Mouse (Mus musculus) embryonic fibroblast, embryonic 13.5 days (primary cell): ENCODE results near the gene Scin. TPM values are rescaled to one million over a fixed set of nuclear protein-coding genes. Genes with fewer than 3 reads are reported as not detected.
A peak's percentile ranks its signal among the peaks of the same experiment; 100 is the strongest.

Experiments used
- H3K27ac ChIP-seq: 2 replicates; pipeline ENCODE4 v1.5.1; 2012; ENCODE audit warnings: low read length, control low read depth, inconsistent platforms; ENCODE audit not compliant: insufficient read depth
- H3K4me1 ChIP-seq: 2 replicates; pipeline ENCODE4 v1.6.1; 2011; ENCODE audit warnings: low read length; ENCODE audit not compliant: control insufficient read depth, insufficient read depth
- H3K4me3 ChIP-seq: 2 replicates; pipeline ENCODE4 v1.5.1; 2011; ENCODE audit warnings: mild to moderate bottlenecking, control low read depth, low read length; ENCODE audit not compliant: insufficient read depth
- CTCF ChIP-seq: IDR thresholded peaks from 2 replicates; pipeline ENCODE4 v1.5.1; 2011; ENCODE audit warnings: mild to moderate bottlenecking, control low read depth, low read length, moderate library complexity, borderline replicate concordance; ENCODE audit not compliant: insufficient read depth
- POLR2A ChIP-seq: IDR thresholded peaks from 2 replicates; pipeline ENCODE4 v1.6.1; 2011; ENCODE audit warnings: low read depth, mild to moderate bottlenecking, control low read depth, low read length, moderate library complexity
- polyA plus RNA-seq: library from polyadenylated mRNA; stranded (reverse); fragments of >200 nt; gene quantifications from 2 replicates; pipeline ENCODE4 v1.2.4, GENCODE M21; 2011; ENCODE audit warnings: low read depth; ENCODE audit not compliant: missing spikeins, insufficient read length

The Scin gene
- polyA plus RNA-seq, 1 experiment, result 0.26 TPM

DNA sequence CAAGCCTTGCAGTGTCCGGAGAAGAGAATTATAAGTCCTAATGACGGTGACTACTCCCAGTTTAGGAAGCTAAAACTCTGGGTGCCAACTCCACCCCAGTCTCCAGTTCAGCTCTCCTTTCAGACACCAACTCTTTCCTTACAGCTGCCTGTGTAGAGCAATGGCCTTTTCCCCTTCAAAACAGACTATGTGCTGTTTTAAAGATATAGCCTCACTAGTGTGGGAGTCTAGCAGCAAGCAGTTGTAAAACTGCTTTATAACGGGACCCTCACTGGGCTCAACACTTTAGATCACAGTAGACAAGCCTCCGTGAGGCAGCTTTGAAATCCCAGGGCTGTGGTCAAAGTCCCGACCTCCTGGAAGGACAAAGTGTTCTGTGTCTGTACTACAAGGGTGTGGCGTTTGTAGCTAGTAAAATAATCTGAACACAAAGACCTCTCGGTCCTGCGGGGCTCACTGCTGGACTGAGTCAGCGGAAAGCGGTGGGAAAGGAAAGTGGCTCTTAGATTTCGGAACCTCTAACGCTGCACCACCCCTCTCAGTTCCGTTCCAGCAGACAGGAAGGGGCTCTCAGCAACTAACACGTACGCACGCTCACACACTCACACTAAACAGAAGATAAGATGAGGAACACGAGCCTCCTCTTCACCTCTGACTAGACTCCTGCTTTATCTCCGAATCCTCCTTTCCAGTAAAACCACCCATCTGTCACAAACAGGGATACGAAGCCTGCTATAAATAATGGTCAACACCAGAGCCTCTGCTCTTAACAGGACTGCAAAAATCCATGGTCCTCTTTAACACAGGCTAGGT is 117.2 kb downstream of the Scin start:
- H3K4me1 ChIP-seq, result no peaks in the 10 kb centered on the region
- no peak overlapping the region for H3K27ac ChIP-seq
- H3K4me3 ChIP-seq, result peak overlapping the region; percentile 5; the same call in 1 of the 2 replicates
- TF ChIP-seq CTCF, result no peak
- TF ChIP-seq POLR2A, result peak; percentile 30; the same call in 1 of the 2 replicates

DNA sequence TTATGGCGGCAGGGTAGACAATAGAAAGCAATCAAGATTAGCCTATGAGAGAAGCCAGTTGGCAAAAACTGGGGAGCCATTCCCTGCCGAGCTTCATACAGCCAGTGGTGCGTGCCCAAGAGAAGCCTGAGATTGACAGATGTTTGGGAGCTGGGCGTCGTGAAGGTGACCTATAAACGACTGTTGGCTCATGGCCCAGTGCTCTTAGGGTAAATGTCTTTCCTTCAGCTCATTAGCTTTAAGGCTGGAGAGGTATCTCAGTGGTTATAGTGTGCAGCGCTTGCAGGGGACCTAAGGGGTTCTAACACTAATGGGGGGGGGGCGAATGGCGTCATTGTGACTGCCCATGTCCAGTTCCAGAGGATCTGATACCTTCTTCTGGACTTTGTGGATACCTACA is 118.0 kb downstream of the Scin start:
- TF ChIP-seq POLR2A (no peak), CTCF (no peak)
- no peaks in the 10 kb centered on the region for H3K4me1 ChIP-seq
- no peak overlapping the region for H3K4me3 ChIP-seq
- H3K27ac ChIP-seq, result no peak overlapping the region

DNA sequence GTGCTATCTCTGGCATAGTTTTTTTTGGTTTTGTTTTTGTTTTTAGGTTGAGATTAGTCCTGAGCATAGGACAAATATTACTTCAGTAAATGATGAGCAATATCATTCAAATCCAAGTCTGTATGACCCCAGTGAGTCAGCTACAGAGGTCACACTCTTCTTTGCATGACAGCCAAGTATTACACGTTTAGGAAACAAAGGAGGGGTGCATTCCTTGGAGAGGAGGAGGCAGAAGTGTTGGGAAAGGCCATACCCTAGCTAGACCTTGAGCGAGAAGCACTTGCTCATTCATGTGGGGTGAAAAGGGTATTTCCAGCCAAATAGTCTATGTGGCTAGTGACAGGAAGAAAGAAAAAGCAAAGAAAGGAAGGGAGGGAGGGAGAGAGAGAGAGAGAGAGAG is 124.2 kb downstream of the Scin start:
- no peak for TF ChIP-seq POLR2A
- no peak for TF ChIP-seq CTCF
- H3K4me1 ChIP-seq, result no peaks in the 10 kb centered on the region
- no peak overlapping the region for H3K4me3 ChIP-seq
- H3K27ac ChIP-seq, result no peak overlapping the region

Other genes with a start within 250 kb of the Scin start
- gene Arl4a, start 96.2 kb downstream of the Scin start, polyA plus RNA-seq, result 10.8 and 15.9 TPM in 2 replicates
- gene Lsmem1, start 65.3 kb upstream of the Scin start, polyA plus RNA-seq, result not detected in 2 replicates
- 151 and 161 TPM in 2 replicates for gene Ifrd1, start 114.3 kb upstream of the Scin start, polyA plus RNA-seq